Mouse (Mus musculus) brain, embryonic 14.5 days (tissue): ENCODE data around the gene Gcm2. TPM values are rescaled to one million over a fixed set of nuclear protein-coding genes. Genes with fewer than 3 reads are reported as not detected.

Experiments used
- DNase-seq: peaks from one replicate; pipeline ENCODE4 v3.0.0-alpha.2; 2011; ENCODE audit warnings: low read depth
- CTCF ChIP-seq: fragments of 200-500 bp; IDR thresholded peaks from 2 replicates; pipeline ENCODE4 v1.5.1; 2012; ENCODE audit warnings: inconsistent platforms, mild to moderate bottlenecking, moderate library complexity, borderline replicate concordance; ENCODE audit not compliant: insufficient read depth, insufficient read length; ENCODE audit errors: extremely low read depth
- POLR2A ChIP-seq: fragments of 200-500 bp; IDR thresholded peaks from 2 replicates; pipeline ENCODE4 v1.6.1; 2012; ENCODE audit warnings: mild to moderate bottlenecking, inconsistent platforms, borderline replicate concordance; ENCODE audit not compliant: poor library complexity, insufficient read depth, insufficient read length, severe bottlenecking; ENCODE audit errors: extremely low read depth
- polyA plus RNA-seq: library from polyadenylated mRNA; depleted of rRNA; stranded (reverse); fragments of >200 nt; gene quantifications from 2 replicates; pipeline ENCODE4 v1.2.3, GENCODE M21; 2012; rRNA removed

The Gcm2 gene
- polyA plus RNA-seq: not detected in 2 replicates

DNA sequence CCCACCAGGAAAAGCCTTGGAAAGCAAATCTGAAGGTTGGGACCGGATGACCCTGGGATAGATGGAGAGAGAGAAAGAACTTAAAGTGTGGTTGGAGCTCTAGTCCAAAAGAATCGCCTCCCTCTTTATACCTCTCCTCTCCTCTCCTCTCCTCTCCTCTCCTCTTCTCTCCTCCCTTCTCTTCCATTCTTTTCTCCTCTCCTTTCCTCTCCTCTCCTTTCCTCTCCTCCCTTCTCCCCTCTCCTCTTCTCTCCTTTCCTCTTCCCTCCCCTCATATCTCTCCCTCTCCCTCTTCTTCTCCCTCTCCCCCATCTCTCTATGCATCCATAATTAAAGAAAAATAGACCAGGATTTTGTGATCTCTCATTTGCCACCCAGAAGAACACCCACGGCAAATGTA lies at the start of gene Gcm2:
TSS of gene Gcm2 (minus strand) at position 101 of the 400 bp plus-strand sequence.
- DNase-seq: no peak
- no peak for TF ChIP-seq CTCF
- TF ChIP-seq POLR2A: no peak

DNA sequence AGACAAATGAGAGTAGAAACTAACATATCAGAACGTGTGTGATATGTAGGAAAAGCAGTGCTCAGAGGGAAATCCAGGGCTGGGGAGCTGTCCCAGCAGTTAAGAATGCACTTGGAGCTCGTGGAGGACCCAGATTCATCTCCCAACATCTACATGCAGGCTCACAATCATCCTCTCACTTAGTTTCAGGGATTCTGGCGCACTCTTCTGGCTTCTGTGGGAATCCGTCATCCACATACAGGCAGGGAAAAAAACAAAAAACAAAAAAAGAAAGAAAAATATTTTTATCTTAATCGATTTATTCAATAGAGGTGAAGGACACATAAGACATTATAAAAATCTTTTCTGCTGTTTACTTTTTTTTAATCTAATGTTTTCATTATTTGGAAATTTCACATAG lies 47.6 kb upstream of the Gcm2 start:
- TF ChIP-seq POLR2A: no peak
- peak; percentile 37; the same call in 1 of the 2 replicates for TF ChIP-seq CTCF
- DNase-seq: peak; percentile 25

DNA sequence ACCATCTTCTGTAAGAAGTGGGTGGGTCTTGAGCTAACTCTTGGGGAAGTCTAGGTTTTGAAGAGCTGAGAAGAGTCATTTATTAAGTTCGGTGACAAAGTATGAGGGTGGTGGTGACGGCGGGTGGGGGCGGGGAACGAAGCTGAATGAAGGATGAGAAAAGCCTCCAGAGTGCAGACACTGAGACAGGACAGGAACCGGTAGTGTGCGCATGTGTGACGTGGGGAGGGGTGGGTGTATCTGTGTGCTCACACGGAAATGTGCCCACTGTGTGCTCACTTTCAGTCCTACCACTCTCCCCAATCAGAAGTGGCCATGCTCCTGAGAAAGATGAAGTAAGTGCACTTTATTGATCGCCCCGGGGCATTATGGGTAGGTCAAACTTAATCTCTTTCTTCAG lies 42.3 kb upstream of the Gcm2 start:
- DNase-seq: no peak
- TF ChIP-seq POLR2A (no peak), CTCF (no peak)

DNA sequence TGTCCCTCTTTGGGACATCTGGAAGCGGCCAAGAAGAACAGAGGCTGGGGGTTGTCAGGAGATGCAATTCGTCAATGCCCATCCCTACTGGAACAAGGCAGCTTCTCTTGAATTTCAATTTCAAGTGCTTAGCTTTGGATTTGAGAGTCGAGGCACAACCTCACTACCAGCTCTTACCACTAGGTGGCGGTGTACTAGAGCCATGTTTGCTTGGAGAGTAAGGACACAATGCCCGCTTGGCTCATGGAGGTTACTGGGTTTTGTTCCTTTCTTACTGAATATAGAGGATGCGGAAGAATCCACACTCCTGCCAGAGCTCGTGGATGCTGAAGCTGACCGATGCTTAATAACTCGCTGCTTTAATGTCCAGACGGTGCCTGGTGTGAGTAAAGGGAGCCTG lies 35.4 kb upstream of the Gcm2 start:
- TF ChIP-seq POLR2A: no peak
- peak; percentile 71; the same call in 1 of the 2 replicates for TF ChIP-seq CTCF
- DNase-seq: peak; percentile 67

DNA sequence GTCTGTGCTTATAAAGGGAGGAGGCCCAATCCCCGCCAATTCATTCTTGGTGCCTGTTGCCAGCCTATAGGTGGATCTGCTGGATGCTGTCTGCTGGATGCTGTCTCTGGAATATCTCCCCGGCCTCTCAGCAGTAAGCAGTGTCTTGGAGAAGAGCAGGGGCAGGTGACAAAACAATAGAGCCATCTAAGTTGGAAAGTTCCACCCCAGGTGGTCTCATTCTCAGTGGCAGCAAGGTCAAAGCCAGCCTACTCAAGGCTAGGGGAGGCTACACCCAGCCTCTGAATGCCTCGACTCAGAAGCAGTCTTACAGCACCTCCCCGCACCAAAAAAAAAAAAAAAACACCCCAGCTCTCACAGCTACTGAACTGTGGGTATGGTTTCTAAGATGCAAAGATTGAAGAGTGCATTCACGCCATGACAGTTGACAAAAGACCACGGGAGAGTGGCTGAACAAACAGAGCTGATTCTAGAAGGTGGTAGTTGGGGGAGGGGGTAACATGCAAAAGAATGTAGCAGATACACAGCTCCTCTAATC lies 34.7 kb upstream of the Gcm2 start:
- no peak for TF ChIP-seq POLR2A
- TF ChIP-seq CTCF: no peak
- no peak for DNase-seq

DNA sequence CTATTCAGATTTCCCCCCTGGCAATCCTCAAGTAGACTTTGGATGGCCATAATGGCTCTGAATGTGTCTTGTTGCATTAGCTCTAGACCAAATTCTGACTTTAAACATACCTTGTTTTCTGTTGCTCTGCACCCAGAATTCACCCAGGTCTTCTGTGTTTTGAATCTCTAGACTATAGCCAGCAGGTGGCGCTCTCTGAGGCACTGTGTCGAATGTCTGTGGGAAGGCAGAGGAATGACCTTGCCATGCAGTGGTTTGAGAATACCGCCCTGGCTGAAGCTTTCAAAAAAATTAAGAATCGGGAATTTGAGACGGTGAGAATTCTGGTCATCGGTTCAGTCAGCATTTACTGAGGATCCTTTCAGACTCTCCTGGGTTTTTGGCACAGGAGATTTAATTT lies 24.1 kb upstream of the Gcm2 start:
- TF ChIP-seq POLR2A (no peak), CTCF (peak; percentile 84)
- peak; percentile 79 for DNase-seq

DNA sequence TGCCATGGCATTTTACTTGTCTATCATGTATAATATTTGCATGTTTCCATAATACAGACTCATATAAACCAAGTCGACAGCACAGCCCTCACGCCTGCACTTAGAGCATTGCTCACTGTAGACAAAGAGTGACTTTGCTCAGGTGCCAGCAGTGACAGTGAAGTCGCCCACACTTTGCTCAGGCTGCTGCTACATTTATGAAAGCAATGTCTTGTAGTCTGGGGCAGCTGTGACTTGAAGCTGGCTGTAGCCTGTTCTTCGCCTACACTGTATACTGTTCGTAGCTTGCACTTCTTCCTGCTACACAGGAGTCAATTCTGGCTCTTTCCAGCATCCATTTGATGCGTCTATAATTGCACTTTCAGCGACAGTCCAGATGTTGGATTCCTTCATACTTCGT lies 18.2 kb upstream of the Gcm2 start:
- TF ChIP-seq CTCF: no peak
- no peak for TF ChIP-seq POLR2A
- no peak for DNase-seq

DNA sequence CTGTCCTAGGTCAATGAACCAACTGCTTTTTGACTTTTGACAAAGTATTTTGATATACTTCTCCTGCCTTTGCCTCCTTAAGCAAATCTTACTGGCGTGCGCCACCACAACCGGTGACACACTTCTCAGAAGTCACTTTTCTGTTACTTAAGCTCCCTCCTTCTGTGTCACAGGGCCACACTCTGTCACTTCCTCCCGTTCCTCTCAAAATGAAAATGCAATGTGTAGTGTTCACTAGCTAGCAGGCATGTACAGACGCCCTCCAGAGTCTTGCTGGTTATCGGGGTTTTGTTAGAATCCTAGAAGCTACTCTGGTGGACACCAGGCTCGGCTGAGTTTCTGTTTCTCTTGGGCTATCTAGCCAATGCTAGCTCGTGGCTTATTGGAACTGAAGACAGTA lies 17.5 kb upstream of the Gcm2 start:
- no peak for DNase-seq
- TF ChIP-seq CTCF (no peak), POLR2A (no peak)

DNA sequence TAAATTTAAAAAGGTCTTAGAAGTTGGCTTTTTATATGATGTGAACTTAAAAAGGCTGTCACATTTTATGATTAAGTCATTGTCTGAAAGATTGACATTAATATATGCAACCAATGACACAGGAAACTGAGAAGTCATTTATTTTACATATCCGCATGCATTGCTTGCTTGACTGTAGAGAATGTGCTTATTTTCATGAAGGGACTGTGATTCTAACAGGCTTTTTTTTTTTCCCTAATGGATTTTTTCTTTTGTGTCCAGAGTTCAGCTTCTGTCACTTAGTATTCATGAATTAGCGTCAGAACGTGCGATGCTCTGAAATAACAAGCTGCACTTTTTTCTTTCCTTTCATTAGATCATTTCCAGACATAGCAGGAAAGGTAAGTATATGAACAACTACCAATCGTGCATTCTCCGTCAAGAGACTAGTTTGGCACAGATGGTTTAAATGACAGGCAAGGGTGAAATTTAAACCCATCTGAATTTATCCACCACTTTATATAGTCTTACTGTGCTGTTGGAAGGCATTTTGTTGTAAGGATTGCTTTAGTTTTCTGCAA lies 12.9 kb upstream of the Gcm2 start:
- TF ChIP-seq CTCF (no peak), POLR2A (no peak)
- DNase-seq: peak; percentile 64

DNA sequence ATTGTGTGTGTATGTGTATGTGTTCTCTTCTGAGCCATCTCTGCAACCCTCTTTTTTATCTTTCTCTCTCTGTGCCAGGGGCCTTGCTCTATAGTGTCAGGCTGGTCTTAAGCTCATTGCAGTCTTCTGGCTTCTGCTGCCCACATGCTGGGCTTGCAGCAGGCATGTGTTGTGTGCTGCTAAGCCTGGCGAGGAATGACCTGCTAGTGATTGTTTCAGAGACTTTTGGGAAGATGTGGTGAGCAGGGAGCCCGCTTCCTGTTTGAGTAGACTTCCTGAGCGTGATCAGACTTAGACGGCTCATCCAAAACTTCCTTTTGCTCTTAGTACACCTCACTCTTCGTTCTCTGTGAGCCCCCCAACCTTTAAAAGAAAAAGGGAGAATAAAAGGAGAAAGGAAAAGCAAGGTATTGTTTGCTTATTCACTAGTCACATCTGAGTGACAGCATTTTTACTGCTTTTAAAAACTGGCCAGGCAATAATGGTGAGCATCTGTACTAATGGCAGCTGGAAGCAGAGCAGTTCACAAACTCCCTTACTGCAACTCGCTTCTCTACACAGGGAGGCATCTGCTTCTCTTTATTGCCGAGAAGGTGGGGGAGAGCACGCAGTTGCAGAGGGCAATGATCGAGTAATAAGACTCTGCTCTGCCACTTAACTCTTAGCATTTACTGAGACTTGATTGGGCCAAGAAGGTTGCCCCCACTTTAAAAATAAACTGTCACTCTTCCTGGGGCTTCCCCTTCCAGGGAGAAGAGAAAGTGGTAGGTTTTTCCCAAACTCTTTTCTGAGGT lies 8.5 kb upstream of the Gcm2 start:
- no peak for TF ChIP-seq CTCF
- no peak for TF ChIP-seq POLR2A

DNA sequence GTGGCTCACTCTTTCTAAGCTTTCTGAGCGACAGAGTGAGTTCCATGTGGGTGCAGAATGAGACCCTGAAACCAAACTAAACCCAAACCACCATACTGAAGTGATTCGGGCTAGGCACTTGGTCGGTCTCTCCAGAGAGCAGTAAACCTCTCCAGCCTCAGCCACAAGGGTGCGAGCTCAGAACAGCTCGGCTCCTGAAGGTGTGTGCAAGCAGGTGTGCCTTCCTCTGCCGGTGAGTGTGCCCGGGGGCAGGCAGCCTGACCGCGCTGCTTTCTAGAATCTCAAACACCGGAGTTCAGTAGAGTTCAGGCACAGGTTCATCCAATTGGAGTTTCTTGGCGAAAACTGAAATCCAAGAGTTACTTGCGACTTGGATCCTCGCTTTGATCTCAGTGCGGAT lies 3.1 kb upstream of the Gcm2 start, which contains the start of gene Sycp2l:
TSS of gene Sycp2l (plus strand) at position 368 of the 400 bp plus-strand sequence.
- TF ChIP-seq CTCF: no peak
- TF ChIP-seq POLR2A: no peak
- DNase-seq: no peak

More for the DNA sequence above, 8.5 kb upstream of the Gcm2 start:
- DNase-seq: peak; percentile 9
